In the genomic region with DNA sequence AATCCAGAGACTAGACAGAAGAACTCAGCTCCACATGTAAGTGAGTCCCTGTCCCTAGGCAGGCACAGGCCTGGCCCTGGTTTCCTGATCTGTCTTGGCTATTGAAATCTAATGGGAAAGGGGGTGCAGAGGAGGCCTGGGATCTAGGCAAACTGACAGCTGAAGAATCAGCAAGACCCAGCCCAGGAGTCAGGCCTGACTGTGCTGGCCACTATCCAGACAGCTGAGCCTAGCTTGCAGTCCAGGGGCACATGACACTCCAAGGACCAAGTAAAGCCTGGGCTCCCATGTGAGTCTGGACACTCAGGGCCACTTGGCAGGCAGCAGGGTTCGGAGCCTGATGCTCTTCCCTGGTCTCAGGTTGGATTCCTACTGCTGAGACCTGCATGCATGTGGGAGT, we compare ENCODE assay signal across 9 mouse cellular contexts. TPM values are rescaled to one million over a fixed set of nuclear protein-coding genes. Genes with fewer than 3 reads are reported as not detected.
DNase-seq lines count a peak whose midpoint lies in the region; ATAC-seq and TF ChIP-seq lines count a peak whose summit lies in the region.
"Had no signal": no experiment of that assay in that cellular context is flagged by ENCODE, and none has a peak within 500 bp of the region (broad histone marks: within the 10 kb centered on the region; RNA-seq: fewer than 3 reads in every experiment).

No protein-coding gene starts in this region.

- 100% methylated on average over 1 of the region's 1 CpGs for WGBS in lung, embryonic 14.5 days
- 94% methylated on average over 1 of the region's 1 CpGs for WGBS in forebrain, embryonic 12.5 days
- WGBS in hindbrain, embryonic 13.5 days, result 71% methylated on average over 1 of the region's 1 CpGs
- 95% methylated on average over 1 of the region's 1 CpGs for WGBS in midbrain, embryonic 12.5 days

- no peak overlapping the region for H3K4me3 ChIP-seq in lung, embryonic 14.5 days (ENCODE audit: low read depth, low read length)
- H3K4me3 ChIP-seq in forebrain, embryonic 12.5 days (replicated peaks), result no peak overlapping the region
- H3K4me3 ChIP-seq in hindbrain, embryonic 13.5 days, result no peak overlapping the region
- no peak overlapping the region for H3K4me3 ChIP-seq in midbrain, embryonic 12.5 days

- no peaks in the 10 kb centered on the region for H3K9me3 ChIP-seq in lung, embryonic 14.5 days (ENCODE audit: low read depth, low read length)
- H3K9me3 ChIP-seq in forebrain, embryonic 12.5 days, result no peaks in the 10 kb centered on the region
- H3K9me3 ChIP-seq in hindbrain, embryonic 13.5 days, result no peaks in the 10 kb centered on the region
- H3K9me3 ChIP-seq in midbrain, embryonic 12.5 days, result no peaks in the 10 kb centered on the region

- peaks cover 13% of the 10 kb centered on the region; the same call in 1 of the 2 replicates for H3K4me1 ChIP-seq in lung, embryonic 14.5 days (ENCODE audit: insufficient read depth)
- peaks cover 18% of the 10 kb centered on the region for H3K4me1 ChIP-seq in forebrain, embryonic 12.5 days
- peaks cover 28% of the 10 kb centered on the region for H3K4me1 ChIP-seq in hindbrain, embryonic 13.5 days (replicated peaks)
- H3K4me1 ChIP-seq in midbrain, embryonic 12.5 days, result peaks cover 19% of the 10 kb centered on the region

- H3K4me2 ChIP-seq in lung, embryonic 14.5 days, result no peak overlapping the region
- no peak overlapping the region for H3K4me2 ChIP-seq in forebrain, embryonic 12.5 days
- no peak overlapping the region for H3K4me2 ChIP-seq in hindbrain, embryonic 13.5 days
- H3K4me2 ChIP-seq in midbrain, embryonic 12.5 days (replicated peaks), result no peak overlapping the region

- H3K27me3 ChIP-seq in lung, embryonic 14.5 days (ENCODE audit: insufficient read depth, low read length), result no peaks in the 10 kb centered on the region
- no peaks in the 10 kb centered on the region for H3K27me3 ChIP-seq in forebrain, embryonic 12.5 days
- H3K27me3 ChIP-seq in hindbrain, embryonic 13.5 days, result 0 out of 2 replicates have a peak, but pooled peaks cover 5% of the 10 kb centered on the region
- 0 out of 2 replicates have a peak, but pooled peaks cover 3% of the 10 kb centered on the region for H3K27me3 ChIP-seq in midbrain, embryonic 12.5 days

- TF ChIP-seq CTCF in lung, embryonic 14.5 days (IDR thresholded peaks at IDR 0.05; ENCODE audit: low read depth), result no peak

- no peaks in the 10 kb centered on the region for H3K36me3 ChIP-seq in lung, embryonic 14.5 days (ENCODE audit: insufficient read depth)
- no peaks in the 10 kb centered on the region for H3K36me3 ChIP-seq in forebrain, embryonic 12.5 days (replicated peaks)
- no peaks in the 10 kb centered on the region for H3K36me3 ChIP-seq in hindbrain, embryonic 13.5 days
- H3K36me3 ChIP-seq in midbrain, embryonic 12.5 days, result no peaks in the 10 kb centered on the region

- H3K27ac ChIP-seq in lung, embryonic 14.5 days (ENCODE audit: low read depth), result peak overlapping the region; percentile 63
- peak overlapping the region; percentile 75 for H3K27ac ChIP-seq in forebrain, embryonic 12.5 days
- peak overlapping the region; percentile 94 for H3K27ac ChIP-seq in hindbrain, embryonic 13.5 days
- peak overlapping the region; percentile 74 for H3K27ac ChIP-seq in midbrain, embryonic 12.5 days (replicated peaks)
- H3K27ac ChIP-seq: liver, embryonic 14.5 days had no signal

- peak; percentile 62; the same call in 1 of the 2 replicates for ATAC-seq in lung, embryonic 14.5 days (ENCODE audit: insufficient read depth)
- no peak for ATAC-seq in forebrain, embryonic 12.5 days (ENCODE audit: low FRiP score)
- ATAC-seq in hindbrain, embryonic 13.5 days (ENCODE audit: low FRiP score), result peak; percentile 50
- peak; percentile 25; the same call in 1 of the 2 replicates for ATAC-seq in midbrain, embryonic 12.5 days (ENCODE audit: low FRiP score, low read depth)
- ATAC-seq in megakaryocyte progenitor cell, adult 5-6 weeks (replicated peaks; ENCODE audit: poor library complexity), result no peak

- no peak overlapping the region for H3K9ac ChIP-seq in lung, embryonic 14.5 days
- no peak overlapping the region for H3K9ac ChIP-seq in forebrain, embryonic 12.5 days
- peak overlapping the region; percentile 51 for H3K9ac ChIP-seq in hindbrain, embryonic 13.5 days
- no peak overlapping the region for H3K9ac ChIP-seq in midbrain, embryonic 12.5 days (replicated peaks)
- H3K9ac ChIP-seq: liver, embryonic 14.5 days had no signal

- peak; percentile 58 for DNase-seq in lung, embryonic 14.5 days
- DNase-seq in lung, postnatal 25 days (ENCODE audit: low spot score), result no peak
- DNase-seq in embryo, embryonic 11 days, result no peak
- DNase-seq in natural killer cell, adult 2 months (ENCODE audit: low spot score in 2 of 2), result no peak

RNA-seq across cellular contexts. Expression of gene Zmiz1, which starts 38.0 kb away (rescaled TPM):
- polyA plus RNA-seq in lung, embryonic 14.5 days (2014; fragmentation: Nextera tagmentation; extraction: Ambion mirVana), result 33.5 TPM in 2 replicates
- 64.1 and 68.3 TPM in 2 replicates for polyA plus RNA-seq in forebrain, embryonic 12.5 days (2016; fragmentation: Nextera tagmentation; extraction: Ambion mirVana)
- 58.5 and 65.3 TPM in 2 replicates for polyA plus RNA-seq in hindbrain, embryonic 13.5 days (2015; fragmentation: Nextera tagmentation; extraction: Ambion mirVana)
- 79.4 and 82.5 TPM in 2 replicates for polyA plus RNA-seq in midbrain, embryonic 12.5 days (2016; fragmentation: Nextera tagmentation; extraction: Ambion mirVana)
- 70.0 and 79.1 TPM in 2 replicates for total RNA-seq in megakaryocyte progenitor cell, adult 5-6 weeks (2015)
- total RNA-seq in megakaryocyte progenitor cell, adult 5-6 weeks (2017), result 8.2 and 9.3 TPM in 2 replicates

Comparison
In these comparisons a context has a peak if more than half of its experiments do, and no peak if none do; other contexts are left out.
1. ATAC-seq: peak in lung, embryonic 14.5 days (single experiment), hindbrain, embryonic 13.5 days (single experiment) and midbrain, embryonic 12.5 days (single experiment); none in forebrain, embryonic 12.5 days (single experiment) and megakaryocyte progenitor cell, adult 5-6 weeks (single experiment).
2. Peak in every context shown above with its lines, with median percentiles within 50 percentile points of each other: H3K27ac ChIP-seq.